Mouse (Mus musculus) forebrain, embryonic 10.5 days (tissue): ENCODE measurements around the gene Ctbs. TPM values are rescaled to one million over a fixed set of nuclear protein-coding genes. Genes with fewer than 3 reads are reported as not detected.

Source experiments
- DNase-seq: peaks from one replicate; pipeline ENCODE4 v3.0.0-alpha.2; 2017; ENCODE audit warnings: low spot score; ENCODE audit errors: extremely low spot score
- H3K27ac ChIP-seq: fragments of 300-500 bp; sonication (generic); 2 replicates; pipeline ENCODE4 v1.5.1; 2016; ENCODE audit warnings: mild to moderate bottlenecking
- H3K27me3 ChIP-seq: fragments of 300-500 bp; sonication (generic); 2 replicates; pipeline ENCODE4 v1.6.1; 2016; ENCODE audit warnings: mild to moderate bottlenecking; ENCODE audit not compliant: poor library complexity, severe bottlenecking
- H3K36me3 ChIP-seq: fragments of 300-500 bp; sonication (generic); replicated peaks from 2 replicates; pipeline ENCODE4 v1.6.1; 2016; ENCODE audit warnings: mild to moderate bottlenecking, moderate library complexity
- H3K4me1 ChIP-seq: fragments of 300-500 bp; sonication (generic); 2 replicates; pipeline ENCODE4 v1.6.1; 2016
- H3K4me3 ChIP-seq: fragments of 300-500 bp; sonication (generic); 2 replicates; pipeline ENCODE4 v1.5.1; 2016; ENCODE audit warnings: mild to moderate bottlenecking, moderate library complexity
- H3K9me3 ChIP-seq: fragments of 300-500 bp; sonication (generic); 2 replicates; pipeline ENCODE4 v1.6.1; 2016; ENCODE audit warnings: mild to moderate bottlenecking, moderate library complexity
- WGBS: fragments of 180-500 bp; shearing (Covaris S2); methylation state at CpG from one replicate; pipeline ENCODE4 v1.1.7; 2016; 5-methylcytosine and 5-hydroxymethylcytosine counted together
- polyA plus RNA-seq: library from polyadenylated mRNA; unstranded; fragments of >200 nt; fragmentation: Nextera tagmentation; extraction: Ambion mirVana; gene quantifications from 2 replicates; pipeline ENCODE4 v1.2.1, GENCODE M21; 2016

The Ctbs gene
- polyA plus RNA-seq, 1 experiment from 2014 or later = 4.5 TPM

GRCm38 (mm10) chr3:146436114-146436513 is 13.5 kb upstream of the Ctbs start:
- Histone ChIP-seq H3K9me3 (no peaks in the 10 kb centered on the region), H3K4me1 (no peaks in the 10 kb centered on the region)

DNA sequence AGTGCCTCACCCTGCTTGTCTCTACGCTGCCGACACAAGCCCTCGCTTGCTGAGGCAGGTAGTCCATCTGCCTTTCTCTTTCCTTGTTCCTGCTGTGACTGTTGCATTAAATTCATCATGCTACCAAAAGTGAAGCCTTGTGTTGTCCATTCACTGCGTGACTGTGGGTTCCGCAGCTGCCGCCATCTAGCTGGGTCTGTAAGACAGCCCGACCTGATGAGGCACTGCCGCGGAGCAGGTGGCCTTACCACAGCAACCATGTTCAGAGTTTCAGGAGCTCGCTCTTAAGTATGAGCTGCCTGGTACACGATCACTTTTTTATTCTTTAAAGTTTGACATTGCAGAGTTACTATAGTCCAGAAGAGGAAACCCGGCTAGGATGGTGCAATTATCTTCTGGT is 9.6 kb upstream of the Ctbs start:
- H3K4me3 ChIP-seq = no peak overlapping the region
- 97% methylated on average over 12 of the region's 12 CpGs for WGBS
- no peak overlapping the region for H3K27ac ChIP-seq
- H3K4me1 ChIP-seq = no peaks in the 10 kb centered on the region
- DNase-seq = no peak
- no peaks in the 10 kb centered on the region for H3K27me3 ChIP-seq
- no peaks in the 10 kb centered on the region for H3K9me3 ChIP-seq
- H3K36me3 ChIP-seq = peaks cover 85% of the 10 kb centered on the region

More at GRCm38 (mm10) chr3:146436114-146436513, 13.5 kb upstream of the Ctbs start:
- no peak overlapping the region for H3K27ac ChIP-seq
- DNase-seq = no peak
- 97% methylated on average over 8 of the region's 8 CpGs for WGBS
- no peak overlapping the region for H3K4me3 ChIP-seq
- H3K27me3 ChIP-seq = no peaks in the 10 kb centered on the region
- peaks cover 93% of the 10 kb centered on the region for H3K36me3 ChIP-seq

- no peak for DNase-seq
- H3K4me3 ChIP-seq = no peak overlapping the region
- 95% methylated on average over 7 of the region's 7 CpGs for WGBS
- no peaks in the 10 kb centered on the region for H3K27me3 ChIP-seq
- H3K9me3 ChIP-seq = no peaks in the 10 kb centered on the region
- peaks cover 85% of the 10 kb centered on the region for H3K36me3 ChIP-seq
- H3K27ac ChIP-seq = no peak overlapping the region
- H3K4me1 ChIP-seq = no peaks in the 10 kb centered on the region
Observed at GRCm38 (mm10) chr3:146440422-146440821, 9.2 kb upstream of the Ctbs start.

GRCm38 (mm10) chr3:146442484-146442883 is 7.1 kb upstream of the Ctbs start:
- no peak for DNase-seq
- Histone ChIP-seq H3K4me1 (no peaks in the 10 kb centered on the region), H3K9me3 (0 out of 2 replicates have a peak, but pooled peaks cover 4% of the 10 kb centered on the region), H3K27ac (no peak overlapping the region), H3K36me3 (peaks cover 73% of the 10 kb centered on the region), H3K4me3 (no peak overlapping the region), H3K27me3 (no peaks in the 10 kb centered on the region)
- WGBS = 92% methylated on average over 7 of the region's 7 CpGs

DNA sequence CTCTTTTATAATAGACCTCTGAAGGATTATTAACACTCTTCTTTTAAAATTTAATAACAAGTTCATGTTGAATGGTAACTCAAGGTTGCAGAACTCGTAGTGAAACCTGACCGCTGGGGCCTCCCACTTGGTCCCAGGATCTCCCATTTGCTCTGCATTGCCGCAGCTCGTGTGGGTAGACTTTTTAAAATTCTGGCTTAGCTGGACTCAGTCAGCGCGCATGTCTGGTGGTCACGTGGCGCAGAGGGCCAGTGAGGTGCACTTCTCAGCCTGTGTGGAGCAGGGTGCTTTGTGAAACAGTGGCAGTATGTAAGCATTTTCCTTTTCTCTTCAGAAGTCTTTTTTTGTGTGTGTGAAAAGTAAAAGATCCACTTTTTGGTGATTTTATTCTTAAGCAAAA is 6.7 kb upstream of the Ctbs start:
- Histone ChIP-seq H3K4me1 (no peaks in the 10 kb centered on the region), H3K4me3 (no peak overlapping the region), H3K27me3 (no peaks in the 10 kb centered on the region), H3K9me3 (0 out of 2 replicates have a peak, but pooled peaks cover 4% of the 10 kb centered on the region), H3K27ac (no peak overlapping the region), H3K36me3 (peaks cover 69% of the 10 kb centered on the region)
- no peak for DNase-seq
- 92% methylated on average over 8 of the region's 8 CpGs for WGBS

DNA sequence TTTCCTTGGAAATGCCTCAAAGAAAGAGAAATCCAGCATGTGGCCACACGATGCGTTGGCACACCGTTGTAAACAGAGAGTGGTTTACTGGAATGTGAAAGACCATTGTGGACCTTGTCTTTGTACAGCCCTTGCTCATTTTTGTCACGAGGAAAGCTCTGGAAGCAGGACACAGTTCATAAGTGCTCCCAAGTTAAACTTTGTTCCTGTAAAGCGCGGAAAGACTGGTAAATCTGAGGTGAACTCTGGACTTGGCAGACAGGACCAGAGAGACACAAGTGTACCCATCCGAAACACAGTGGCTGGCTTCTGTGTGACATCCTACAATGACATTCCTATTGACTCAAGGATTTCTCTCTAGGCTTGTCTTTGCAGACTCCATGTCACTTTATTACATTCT is 6.2 kb upstream of the Ctbs start:
- DNase-seq = no peak
- Histone ChIP-seq H3K27me3 (no peaks in the 10 kb centered on the region), H3K4me1 (no peaks in the 10 kb centered on the region), H3K9me3 (0 out of 2 replicates have a peak, but pooled peaks cover 4% of the 10 kb centered on the region), H3K36me3 (peaks cover 64% of the 10 kb centered on the region), H3K27ac (no peak overlapping the region), H3K4me3 (no peak overlapping the region)
- 95% methylated on average over 7 of the region's 7 CpGs for WGBS

- no peak overlapping the region for H3K4me3 ChIP-seq
- peaks cover 54% of the 10 kb centered on the region for H3K36me3 ChIP-seq
- H3K4me1 ChIP-seq = peaks cover 1% of the 10 kb centered on the region
- 92% methylated on average over 7 of the region's 7 CpGs for WGBS
- H3K9me3 ChIP-seq = 0 out of 2 replicates have a peak, but pooled peaks cover 4% of the 10 kb centered on the region
- no peak overlapping the region for H3K27ac ChIP-seq
- DNase-seq = no peak
- H3K27me3 ChIP-seq = no peaks in the 10 kb centered on the region
Observed at GRCm38 (mm10) chr3:146444880-146445279, 4.7 kb upstream of the Ctbs start.

DNA sequence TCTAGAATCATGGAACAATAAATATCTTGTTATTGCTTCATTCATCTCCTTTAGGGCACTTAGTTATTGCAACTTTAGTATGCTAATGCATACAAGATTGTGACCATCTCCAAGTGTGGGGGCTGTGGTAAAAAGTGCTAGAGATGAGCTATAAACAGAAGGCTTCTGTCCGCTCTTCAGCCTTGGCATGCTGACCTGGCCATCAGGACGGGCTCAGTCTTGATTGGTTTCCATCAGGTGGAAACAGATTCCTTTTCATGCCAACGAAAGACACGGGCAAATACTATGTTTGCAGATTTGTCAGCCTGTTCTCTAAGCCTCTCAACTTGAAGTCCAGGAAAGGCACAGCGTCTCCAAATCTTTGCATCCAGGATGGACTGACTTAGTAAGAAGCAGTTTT is 2.4 kb upstream of the Ctbs start:
- Histone ChIP-seq H3K9me3 (0 out of 2 replicates have a peak, but pooled peaks cover 4% of the 10 kb centered on the region), H3K4me3 (no peak overlapping the region), H3K4me1 (peaks cover 19% of the 10 kb centered on the region), H3K36me3 (peaks cover 33% of the 10 kb centered on the region), H3K27ac (no peak overlapping the region), H3K27me3 (no peaks in the 10 kb centered on the region)
- DNase-seq = no peak
- WGBS = 92% methylated on average over 5 of the region's 5 CpGs

DNA sequence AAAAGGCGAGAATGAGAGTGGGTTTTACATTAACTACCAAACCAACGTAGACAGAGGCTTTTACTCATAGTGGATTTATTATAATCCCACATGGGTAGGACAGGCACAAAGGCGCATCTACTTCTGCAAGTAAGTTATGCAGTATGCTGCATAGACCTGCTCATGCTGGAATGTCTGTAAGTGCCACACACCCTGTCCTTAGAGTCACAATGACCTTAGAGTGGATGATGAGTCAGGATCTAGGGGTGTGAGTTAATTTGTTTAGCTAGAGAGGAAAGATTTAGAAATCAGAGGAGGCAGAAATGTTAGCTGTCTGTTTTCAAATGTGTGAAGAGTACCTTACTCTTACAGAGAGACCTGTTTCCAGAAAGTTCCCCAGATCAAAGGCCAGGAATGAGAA is 2.0 kb upstream of the Ctbs start:
- Histone ChIP-seq H3K4me1 (peaks cover 19% of the 10 kb centered on the region), H3K4me3 (no peak overlapping the region), H3K27ac (no peak overlapping the region), H3K36me3 (peaks cover 29% of the 10 kb centered on the region), H3K27me3 (no peaks in the 10 kb centered on the region), H3K9me3 (0 out of 2 replicates have a peak, but pooled peaks cover 4% of the 10 kb centered on the region)
- DNase-seq = no peak
- WGBS = 94% methylated on average over 3 of the region's 3 CpGs

DNA sequence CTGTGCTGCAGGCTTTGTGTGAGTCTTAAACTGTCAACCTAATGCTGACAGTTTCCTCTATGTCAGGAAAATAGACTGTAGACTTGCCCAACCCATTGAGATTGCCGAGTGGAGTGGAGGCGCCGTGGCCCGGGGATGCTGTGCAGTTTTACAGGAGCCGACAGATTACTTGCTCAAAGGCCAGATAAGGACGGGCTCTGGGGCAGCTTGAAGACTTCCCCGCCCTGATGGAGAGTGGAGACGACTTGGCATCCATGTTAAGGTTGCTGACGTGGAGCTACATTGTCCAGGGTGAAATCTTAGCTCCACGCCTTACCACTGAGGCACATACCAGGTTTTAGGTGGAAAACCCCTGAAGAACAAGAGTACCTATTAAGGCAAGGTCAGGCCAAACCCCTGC is 1.2 kb upstream of the Ctbs start:
- 91% methylated on average over 10 of the region's 10 CpGs for WGBS
- no peak overlapping the region for H3K4me3 ChIP-seq
- no peaks in the 10 kb centered on the region for H3K27me3 ChIP-seq
- H3K4me1 ChIP-seq = peaks cover 19% of the 10 kb centered on the region
- 0 out of 2 replicates have a peak, but pooled peaks cover 4% of the 10 kb centered on the region for H3K9me3 ChIP-seq
- DNase-seq = no peak
- H3K36me3 ChIP-seq = peaks cover 25% of the 10 kb centered on the region
- no peak overlapping the region for H3K27ac ChIP-seq

- DNase-seq = no peak
Observed at GRCm38 (mm10) chr3:146448969-146449368, 626 bp upstream of the Ctbs start.

GRCm38 (mm10) chr3:146450371-146450841 is 811 bp downstream of the Ctbs start:
- Histone ChIP-seq H3K9me3 (0 out of 2 replicates have a peak, but pooled peaks cover 4% of the 10 kb centered on the region), H3K4me3 (peak overlapping the region; percentile 66), H3K4me1 (peaks cover 19% of the 10 kb centered on the region), H3K27ac (peak overlapping the region; percentile 91), H3K36me3 (peaks cover 12% of the 10 kb centered on the region), H3K27me3 (no peaks in the 10 kb centered on the region)
- DNase-seq = peak; percentile 92
- under 1% methylated on average over 29 of the region's 29 CpGs for WGBS

More at GRCm38 (mm10) chr3:146448969-146449368, 626 bp upstream of the Ctbs start:
- H3K36me3 ChIP-seq = peaks cover 19% of the 10 kb centered on the region
- 82% methylated on average over 6 of the region's 6 CpGs for WGBS
- 0 out of 2 replicates have a peak, but pooled peaks cover 4% of the 10 kb centered on the region for H3K9me3 ChIP-seq
- peaks cover 19% of the 10 kb centered on the region for H3K4me1 ChIP-seq
- H3K4me3 ChIP-seq = no peak overlapping the region
- no peaks in the 10 kb centered on the region for H3K27me3 ChIP-seq
- H3K27ac ChIP-seq = no peak overlapping the region

- Histone ChIP-seq H3K36me3 (0 out of 2 replicates have a peak, but pooled peaks cover 3% of the 10 kb centered on the region), H3K27me3 (no peaks in the 10 kb centered on the region), H3K4me1 (peaks cover 19% of the 10 kb centered on the region), H3K4me3 (no peak overlapping the region), H3K9me3 (no peaks in the 10 kb centered on the region), H3K27ac (no peak overlapping the region)
- no peak for DNase-seq
- 85% methylated on average over 5 of the region's 5 CpGs for WGBS
Observed at GRCm38 (mm10) chr3:146451375-146451774, 1.8 kb downstream of the Ctbs start.
